Mouse (Mus musculus) G1E (cell line): ENCODE data around the gene Ap3s2. TPM values are rescaled to one million over a fixed set of nuclear protein-coding genes. Genes with fewer than 3 reads are reported as not detected.

Experiments used
- ATAC-seq: 2 replicates; pipeline ENCODE4 v1.8.0; 2016; ENCODE audit warnings: mild to moderate bottlenecking; ENCODE audit not compliant: insufficient number of reproducible peaks, poor library complexity, low FRiP score, severe bottlenecking; ENCODE audit errors: extremely low read depth
- DNase-seq: peaks from one replicate; pipeline ENCODE4 v3.0.0; 2012; ENCODE audit warnings: low spot score
- H3K27me3 ChIP-seq: 2 replicates; pipeline ENCODE4 v1.6.1; 2012; ENCODE audit warnings: mild to moderate bottlenecking, low read length, inconsistent platforms; ENCODE audit not compliant: insufficient read depth
- H3K36me3 ChIP-seq: replicated peaks from 2 replicates; pipeline ENCODE3; 2012; ENCODE audit warnings: mild to moderate bottlenecking, inconsistent platforms
- H3K4me1 ChIP-seq: 2 replicates; pipeline ENCODE4 v1.6.1; 2012; ENCODE audit warnings: low read depth, low read length, inconsistent platforms, mixed read lengths; ENCODE audit not compliant: insufficient read depth
- H3K4me3 ChIP-seq: 2 replicates; pipeline ENCODE4 v1.5.1; 2012; ENCODE audit warnings: low read depth, mild to moderate bottlenecking, inconsistent platforms, low read length, moderate library complexity, mixed read lengths
- H3K9me3 ChIP-seq: replicated peaks from 2 replicates; pipeline ENCODE4 v1.6.1; 2012; ENCODE audit warnings: inconsistent platforms
- CTCF ChIP-seq: IDR thresholded peaks from 2 replicates; pipeline ENCODE4 v1.5.1; 2012; ENCODE audit warnings: low read depth, low read length, inconsistent platforms, mixed read lengths
- GATA1 ChIP-seq: IDR thresholded peaks from 2 replicates; pipeline ENCODE4 v1.6.1; 2012; ENCODE audit warnings: borderline replicate concordance, low read length, inconsistent platforms, mixed read lengths
- GATA2 ChIP-seq: IDR thresholded peaks from 2 replicates; pipeline ENCODE4 v1.6.1; 2012; ENCODE audit warnings: low read depth, low read length, inconsistent platforms, borderline replicate concordance
- POLR2AphosphoS5 ChIP-seq: IDR thresholded peaks from 2 replicates; pipeline ENCODE4 v1.6.1; 2012; ENCODE audit warnings: low read depth, low read length, inconsistent platforms; ENCODE audit not compliant: insufficient replicate concordance
- TAL1 ChIP-seq: conservative IDR thresholded peaks from 2 replicates; pipeline ENCODE4 v1.6.1; 2012; ENCODE audit warnings: low read depth, low read length, inconsistent platforms, mixed read lengths
- polyA plus RNA-seq: library from polyadenylated mRNA; stranded (reverse); fragments of >175 nt; gene quantifications from 2 replicates; pipeline ENCODE4 v1.2.3, GENCODE M21; 2012
- total RNA-seq, 2 experiments: library from RNA; stranded (forward) in 1 of 2; stranded (reverse) in 1 of 2; fragments of 200-1000 nt in 1 of 2; fragments of >200 nt in 1 of 2; fragmentation: Nextera tagmentation in 1 of 2; gene quantifications; 2 replicates each; pipeline ENCODE4 v1.2.3; 2014 to 2017

Gene Ap3s2
- total and polyA plus RNA-seq, 3 experiments: 6.0 to 23.9 (median 7.1) TPM

GRCm38 (mm10) chr7:79837247-79837646 lies 83.2 kb downstream of the Ap3s2 start:
- Histone ChIP-seq H3K4me3 (no peak overlapping the region), H3K4me1 (no peaks in the 10 kb centered on the region), H3K27me3 (peaks cover 2% of the 10 kb centered on the region; the same call in 1 of the 2 replicates), H3K36me3 (no peaks in the 10 kb centered on the region), H3K9me3 (no peaks in the 10 kb centered on the region)
- ATAC-seq: no peak
- no peak for TF ChIP-seq GATA1
- no peak for TF ChIP-seq GATA2
- no peak for TF ChIP-seq CTCF
- no peak for TF ChIP-seq TAL1
- no peak for TF ChIP-seq POLR2AphosphoS5
- DNase-seq: no peak

- Histone ChIP-seq H3K4me3 (no peak overlapping the region), H3K36me3 (no peaks in the 10 kb centered on the region), H3K4me1 (no peaks in the 10 kb centered on the region), H3K9me3 (no peaks in the 10 kb centered on the region), H3K27me3 (peaks cover 2% of the 10 kb centered on the region; the same call in 1 of the 2 replicates)
- DNase-seq: no peak
- no peak for ATAC-seq
- no peak for TF ChIP-seq POLR2AphosphoS5
- no peak for TF ChIP-seq GATA1
- TF ChIP-seq GATA2: no peak
- no peak for TF ChIP-seq TAL1
- no peak for TF ChIP-seq CTCF
Measured at GRCm38 (mm10) chr7:79835196-79835595, 85.3 kb downstream of the Ap3s2 start.

DNA sequence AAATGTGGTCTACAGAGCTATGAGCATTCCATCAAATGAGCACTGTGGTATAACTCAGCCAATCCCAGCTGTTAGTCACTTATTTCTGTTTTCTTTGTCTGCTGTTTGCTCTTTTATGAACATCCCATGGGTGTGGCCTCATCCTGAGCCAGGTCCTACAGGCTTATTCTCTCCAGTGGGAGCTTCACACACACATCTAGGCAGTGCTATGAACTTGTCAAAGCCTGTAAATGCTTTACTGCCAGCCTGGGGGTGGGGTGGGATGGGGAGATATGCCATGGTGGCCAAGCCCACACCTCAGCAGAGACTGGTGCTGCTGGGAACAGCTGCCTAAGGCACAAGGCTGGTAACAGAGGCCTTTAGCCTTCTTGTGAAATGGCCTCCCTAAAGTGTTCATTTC lies 87.5 kb downstream of the Ap3s2 start:
- H3K27me3 ChIP-seq: no peaks in the 10 kb centered on the region
- DNase-seq (no peak), ATAC-seq (no peak)
- no peaks in the 10 kb centered on the region for H3K9me3 ChIP-seq
- no peaks in the 10 kb centered on the region for H3K36me3 ChIP-seq
- no peak overlapping the region for H3K4me3 ChIP-seq
- H3K4me1 ChIP-seq: no peaks in the 10 kb centered on the region
- no peak for TF ChIP-seq CTCF
- TF ChIP-seq GATA1: no peak
- no peak for TF ChIP-seq GATA2
- TF ChIP-seq POLR2AphosphoS5: no peak
- no peak for TF ChIP-seq TAL1

GRCm38 (mm10) chr7:79831585-79831984 lies 88.9 kb downstream of the Ap3s2 start:
- H3K4me3 ChIP-seq: no peak overlapping the region
- H3K4me1 ChIP-seq: no peaks in the 10 kb centered on the region
- TF ChIP-seq CTCF: no peak
- no peak for TF ChIP-seq GATA2
- TF ChIP-seq POLR2AphosphoS5: no peak
- no peak for TF ChIP-seq TAL1
- TF ChIP-seq GATA1: no peak
- ATAC-seq (no peak), DNase-seq (no peak)
- no peaks in the 10 kb centered on the region for H3K36me3 ChIP-seq
- H3K9me3 ChIP-seq: no peaks in the 10 kb centered on the region
- peaks cover 3% of the 10 kb centered on the region; the same call in 1 of the 2 replicates for H3K27me3 ChIP-seq

DNA sequence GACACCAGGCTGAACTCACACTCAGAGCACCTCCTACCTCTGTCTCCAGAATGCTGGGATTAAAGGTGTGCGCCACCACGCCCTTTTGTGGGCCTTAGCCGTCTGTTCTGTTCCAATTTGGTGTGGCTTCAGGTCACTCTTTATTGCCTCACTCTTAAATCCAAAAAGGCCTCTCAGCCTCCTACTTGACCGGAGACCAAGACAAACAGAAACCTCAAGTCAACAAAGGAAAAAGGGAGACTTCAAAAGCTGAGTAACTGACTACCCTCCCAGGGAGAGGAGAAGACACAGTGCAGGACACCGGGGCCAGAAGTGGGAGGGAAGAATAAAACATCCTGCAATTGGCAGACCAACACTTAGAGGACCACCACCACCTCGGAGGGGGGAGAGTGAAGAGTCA lies 89.3 kb downstream of the Ap3s2 start:
- Histone ChIP-seq H3K4me1 (no peaks in the 10 kb centered on the region), H3K9me3 (no peaks in the 10 kb centered on the region), H3K27me3 (peaks cover 3% of the 10 kb centered on the region; the same call in 1 of the 2 replicates), H3K4me3 (no peak overlapping the region), H3K36me3 (no peaks in the 10 kb centered on the region)
- TF ChIP-seq GATA2 (no peak), TAL1 (no peak), POLR2AphosphoS5 (no peak), CTCF (no peak), GATA1 (no peak)
- DNase-seq (no peak), ATAC-seq (no peak)

DNA sequence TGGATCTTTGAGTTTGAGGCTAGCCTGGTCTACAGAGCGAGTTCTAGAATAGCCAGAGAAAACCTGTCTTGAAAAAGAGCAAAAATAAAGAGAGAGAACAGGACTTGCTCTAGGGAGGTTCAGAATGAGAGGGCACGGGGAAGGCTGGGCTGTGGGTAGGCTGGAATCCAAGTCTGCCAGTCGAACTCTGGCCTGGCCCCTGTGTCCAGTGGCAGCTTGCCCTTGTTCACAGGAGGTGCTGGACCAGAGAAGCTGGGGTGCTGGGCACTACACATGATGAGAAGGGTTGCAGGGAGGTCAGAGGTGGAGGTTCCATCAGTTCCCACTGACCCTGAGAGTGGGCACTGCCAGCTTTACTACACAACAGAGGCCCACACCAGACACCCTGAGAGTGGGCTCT lies 92.1 kb downstream of the Ap3s2 start:
- DNase-seq (no peak), ATAC-seq (no peak)
- H3K36me3 ChIP-seq: no peaks in the 10 kb centered on the region

More for the DNA sequence above, 92.1 kb downstream of the Ap3s2 start:
- TF ChIP-seq POLR2AphosphoS5 (no peak), TAL1 (no peak), GATA1 (no peak), CTCF (no peak), GATA2 (no peak)
- Histone ChIP-seq H3K27me3 (peaks cover 3% of the 10 kb centered on the region; the same call in 1 of the 2 replicates), H3K9me3 (no peaks in the 10 kb centered on the region), H3K4me3 (no peak overlapping the region), H3K4me1 (no peaks in the 10 kb centered on the region)

Other genes starting within 250 kb of the Ap3s2 start
- gene Kif7, start 204.9 kb downstream of the Ap3s2 start, total RNA-seq (2014; fragmentation: Nextera tagmentation): 2.6 and 2.7 TPM in 2 replicates
- 4.2 and 4.4 TPM in 2 replicates for gene Kif7, start 204.9 kb downstream of the Ap3s2 start, total RNA-seq (2017)
- 17.6 and 19.9 TPM in 2 replicates for gene Kif7, start 204.9 kb downstream of the Ap3s2 start, polyA plus RNA-seq
- gene Plin1, start 187.7 kb downstream of the Ap3s2 start, total RNA-seq (2014; fragmentation: Nextera tagmentation): not detected in 2 replicates
- gene Plin1, start 187.7 kb downstream of the Ap3s2 start, total RNA-seq (2017): 0.16 TPM in 1 of 2 replicates, not detected in the other
- not detected in 2 replicates for gene Plin1, start 187.7 kb downstream of the Ap3s2 start, polyA plus RNA-seq
- 6.5 and 7.5 TPM in 2 replicates for gene Pex11a, start 177.5 kb downstream of the Ap3s2 start, total RNA-seq (2014; fragmentation: Nextera tagmentation)
- 2.7 and 2.8 TPM in 2 replicates for gene Pex11a, start 177.5 kb downstream of the Ap3s2 start, total RNA-seq (2017)
- 2.9 TPM in 2 replicates for gene Pex11a, start 177.5 kb downstream of the Ap3s2 start, polyA plus RNA-seq
- 1.0 and 2.1 TPM in 2 replicates for gene Wdr93, start 177.5 kb downstream of the Ap3s2 start, total RNA-seq (2014; fragmentation: Nextera tagmentation)
- 0.41 and 0.55 TPM in 2 replicates for gene Wdr93, start 177.5 kb downstream of the Ap3s2 start, total RNA-seq (2017)
- 0.17 TPM in 1 of 2 replicates, not detected in the other for gene Wdr93, start 177.5 kb downstream of the Ap3s2 start, polyA plus RNA-seq
- not detected in 2 replicates for gene Mesp1, start 126.9 kb downstream of the Ap3s2 start, total RNA-seq (2014; fragmentation: Nextera tagmentation)
- not detected in 2 replicates for gene Mesp1, start 126.9 kb downstream of the Ap3s2 start, total RNA-seq (2017)
- not detected in 2 replicates for gene Mesp1, start 126.9 kb downstream of the Ap3s2 start, polyA plus RNA-seq
- not detected in 2 replicates for gene Mesp2, start 109.9 kb downstream of the Ap3s2 start, total RNA-seq (2014; fragmentation: Nextera tagmentation)
- 0.17 TPM in 1 of 2 replicates, not detected in the other for gene Mesp2, start 109.9 kb downstream of the Ap3s2 start, total RNA-seq (2017)
- not detected in 2 replicates for gene Mesp2, start 109.9 kb downstream of the Ap3s2 start, polyA plus RNA-seq
- gene Anpep, start 59.6 kb downstream of the Ap3s2 start, total RNA-seq (2014; fragmentation: Nextera tagmentation): not detected in 2 replicates
- gene Anpep, start 59.6 kb downstream of the Ap3s2 start, total RNA-seq (2017): 0.29 and 0.66 TPM in 2 replicates
- gene Anpep, start 59.6 kb downstream of the Ap3s2 start, polyA plus RNA-seq: not detected in 2 replicates
- not detected in 2 replicates for gene Arpin, start 14.7 kb upstream of the Ap3s2 start, total RNA-seq (2014; fragmentation: Nextera tagmentation)
- 0.06 TPM in 1 of 2 replicates, not detected in the other for gene Arpin, start 14.7 kb upstream of the Ap3s2 start, total RNA-seq (2017)
- not detected in 2 replicates for gene Arpin, start 14.7 kb upstream of the Ap3s2 start, polyA plus RNA-seq
- gene Zfp710, start 104.2 kb upstream of the Ap3s2 start, total RNA-seq (2014; fragmentation: Nextera tagmentation): 25.1 and 38.6 TPM in 2 replicates
- gene Zfp710, start 104.2 kb upstream of the Ap3s2 start, total RNA-seq (2017): 10.7 and 13.1 TPM in 2 replicates
- 53.7 and 54.3 TPM in 2 replicates for gene Zfp710, start 104.2 kb upstream of the Ap3s2 start, polyA plus RNA-seq
- gene Idh2, start 194.7 kb upstream of the Ap3s2 start, total RNA-seq (2014; fragmentation: Nextera tagmentation): 58.5 and 87.5 TPM in 2 replicates
- gene Idh2, start 194.7 kb upstream of the Ap3s2 start, total RNA-seq (2017): 98.7 and 106 TPM in 2 replicates
- gene Idh2, start 194.7 kb upstream of the Ap3s2 start, polyA plus RNA-seq: 90.0 and 114 TPM in 2 replicates